8 mouse cellular contexts compared by ENCODE assay signal in the genomic region with DNA sequence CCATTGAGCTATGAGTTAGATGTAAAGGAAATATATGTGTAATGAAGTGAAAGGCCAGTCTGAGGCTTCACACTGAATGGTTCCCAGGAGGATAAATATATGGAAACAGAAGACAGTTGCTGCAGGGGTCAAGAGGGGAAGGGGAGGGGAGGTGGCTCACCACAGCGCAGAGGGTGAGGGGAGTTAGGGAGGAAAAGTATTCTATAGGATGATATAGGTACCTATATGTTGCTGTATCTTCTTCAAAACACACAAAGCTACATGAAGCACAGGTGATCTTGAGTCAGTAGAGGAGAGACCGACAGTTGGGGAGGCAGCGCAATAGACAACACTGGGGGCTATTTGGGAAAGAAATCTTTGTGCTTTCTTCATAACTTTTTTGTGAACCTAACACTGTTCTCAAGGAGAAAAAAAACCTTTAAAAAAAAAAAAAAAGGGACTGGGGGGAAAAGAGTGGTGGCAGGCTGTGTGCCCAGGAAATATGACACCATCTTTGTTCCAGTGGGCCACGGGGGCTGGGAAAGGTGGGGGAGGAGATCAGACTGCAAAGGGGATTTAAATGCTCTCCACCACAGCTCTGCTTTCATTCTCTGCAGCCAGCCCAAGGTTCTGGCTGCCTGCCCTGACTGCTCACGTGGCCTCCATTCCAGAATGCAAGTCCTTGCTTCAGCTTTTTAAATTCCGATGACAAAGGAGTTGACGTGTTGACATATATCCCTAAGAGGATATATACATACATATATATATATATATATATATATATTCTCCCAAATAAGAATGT.
DNase-seq lines count a peak whose midpoint lies in the region; ATAC-seq and TF ChIP-seq lines count a peak whose summit lies in the region.

No protein-coding gene starts in this region.

- DNase-seq in adrenal gland, postnatal 10 days, result peak; percentile 77
- DNase-seq in forelimb bud, embryonic 11.5 days (ENCODE audit: low read depth, low spot score), result peak; percentile 72
- DNase-seq in hindbrain, embryonic 14.5 days (ENCODE audit: low spot score), result peak; percentile 74
- peak; percentile 64 for DNase-seq in limb, embryonic 10.5 days (ENCODE audit: low spot score)
- no peak for DNase-seq in MN1 (ENCODE audit: low spot score)
- no peak for DNase-seq in thymus, adult 18-20 months

- no peak overlapping the region for H3ac ChIP-seq in C2C12 (ENCODE audit: control insufficient read depth, insufficient read length, low read depth)
- H3ac ChIP-seq in myocyte (ENCODE audit: control insufficient read depth, insufficient read length), result no peak overlapping the region

- peak; percentile 77 for ATAC-seq in hindbrain, embryonic 14.5 days (ENCODE audit: low FRiP score)

- peaks cover 23% of the 10 kb centered on the region for H3K4me1 ChIP-seq in hindbrain, embryonic 14.5 days (replicated peaks; ENCODE audit: control insufficient read depth, insufficient read depth, low read length)
- peaks cover 18% of the 10 kb centered on the region for H3K4me1 ChIP-seq in limb, embryonic 10.5 days

- WGBS in hindbrain, embryonic 14.5 days, result 22% methylated on average over 7 of the region's 7 CpGs
- 36% methylated on average over 7 of the region's 7 CpGs for WGBS in limb, embryonic 10.5 days

- no peaks in the 10 kb centered on the region for H3K9me3 ChIP-seq in hindbrain, embryonic 14.5 days (ENCODE audit: control insufficient read depth, low read length)
- no peaks in the 10 kb centered on the region for H3K9me3 ChIP-seq in limb, embryonic 10.5 days (replicated peaks)

- H3K4me3 ChIP-seq in C2C12 (ENCODE audit: insufficient read depth, poor library complexity, severe bottlenecking) (no peak overlapping the region), myocyte (no peak overlapping the region)
- no peak overlapping the region for H3K4me3 ChIP-seq in hindbrain, embryonic 14.5 days (replicated peaks; ENCODE audit: low read length)
- H3K4me3 ChIP-seq in limb, embryonic 10.5 days, result no peak overlapping the region

- no peaks in the 10 kb centered on the region for H3K36me3 ChIP-seq in C2C12 (ENCODE audit: control insufficient read depth, insufficient read depth)
- H3K36me3 ChIP-seq in hindbrain, embryonic 14.5 days (replicated peaks; ENCODE audit: control insufficient read depth, insufficient read depth), result no peaks in the 10 kb centered on the region
- no peaks in the 10 kb centered on the region for H3K36me3 ChIP-seq in limb, embryonic 10.5 days
- no peaks in the 10 kb centered on the region for H3K36me3 ChIP-seq in myocyte (ENCODE audit: control insufficient read depth, insufficient read depth)

- H3K79me2 ChIP-seq in C2C12 (ENCODE audit: control insufficient read depth, insufficient read depth), result no peaks in the 10 kb centered on the region
- H3K79me2 ChIP-seq in myocyte (ENCODE audit: control insufficient read depth, insufficient read depth), result no peaks in the 10 kb centered on the region

- H3K4me2 ChIP-seq in hindbrain, embryonic 14.5 days (replicated peaks), result no peak overlapping the region
- peak overlapping the region; percentile 22 for H3K4me2 ChIP-seq in myocyte (ENCODE audit: low read depth)

- no peak overlapping the region for H3K9ac ChIP-seq in hindbrain, embryonic 14.5 days

- no peaks in the 10 kb centered on the region for H3K27me3 ChIP-seq in C2C12 (ENCODE audit: control insufficient read depth, insufficient read depth, insufficient read length)
- H3K27me3 ChIP-seq in hindbrain, embryonic 14.5 days (ENCODE audit: control insufficient read depth, insufficient read depth, low read length), result no peaks in the 10 kb centered on the region
- no peaks in the 10 kb centered on the region for H3K27me3 ChIP-seq in limb, embryonic 10.5 days (ENCODE audit: low read depth, poor library complexity, severe bottlenecking)
- no peaks in the 10 kb centered on the region for H3K27me3 ChIP-seq in myocyte (ENCODE audit: control insufficient read depth, insufficient read depth, insufficient read length)

- TF ChIP-seq POLR2A in myocyte (IDR thresholded peaks at IDR 0.05; ENCODE audit: insufficient read length, low read depth), result no peak

- H3K27ac ChIP-seq in hindbrain, embryonic 14.5 days, result 0 out of 2 replicates have a peak overlapping the region, but pooled peaks have one; percentile 28
- peak overlapping the region; percentile 61 for H3K27ac ChIP-seq in limb, embryonic 10.5 days

- TF ChIP-seq CTCF in C2C12 (IDR thresholded peaks at IDR 0.05; ENCODE audit: control insufficient read depth, insufficient read depth, insufficient read length), result no peak

- H3K79me3 ChIP-seq in C2C12 (ENCODE audit: low read depth), result no peaks in the 10 kb centered on the region

TF ChIP-seq in C2C12, 6 proteins besides CTCF, POLR2A, EP300 and RAD21:
- TF ChIP-seq USF1 (IDR thresholded peaks at IDR 0.05; ENCODE audit: low read depth) (peak; percentile 89), FOSL1 (IDR thresholded peaks at IDR 0.05; ENCODE audit: insufficient read depth, low read length, poor library complexity, severe bottlenecking) (no peak)

TF ChIP-seq in myocyte, 11 proteins besides CTCF, POLR2A, EP300 and RAD21:
- TF ChIP-seq USF1 (IDR thresholded peaks at IDR 0.05; ENCODE audit: low read depth), result peak; percentile 90
- no peak for TF ChIP-seq E2F4 (IDR thresholded peaks at IDR 0.05; ENCODE audit: insufficient read depth)

Comparison
In these comparisons a context has a peak if more than half of its experiments do, and no peak if none do; other contexts are left out.
1. DNase-seq: peak in adrenal gland, postnatal 10 days (single experiment), forelimb bud, embryonic 11.5 days (single experiment), hindbrain, embryonic 14.5 days (single experiment) and limb, embryonic 10.5 days (single experiment); none in MN1 (single experiment) and thymus, adult 18-20 months (0 of 2).